Mouse (Mus musculus) ovary, adult 2 months (tissue): ENCODE measurements around the gene Apoa5. TPM values are rescaled to one million over a fixed set of nuclear protein-coding genes. Genes with fewer than 3 reads are reported as not detected.

ENCODE experiments used
- polyA plus RNA-seq: library from polyadenylated mRNA; depleted of rRNA; stranded (reverse); fragments of >200 nt; gene quantifications from 2 replicates; pipeline ENCODE4 v1.2.3, GENCODE M21; 2012; rRNA removed

Gene Apoa5
- polyA plus RNA-seq: 1.0 and 1.4 TPM in 2 replicates

GRCm38 (mm10) chr9:46268343-46268873, at the start of gene Apoa5:
Gene Apoa5, plus strand, starts transcription at chr9:46268633.

GRCm38 (mm10) chr9:46228491-46228890, 39.9 kb upstream of the Apoa5 start, which contains the start of gene Apoa1:
Gene Apoa1, plus strand, starts transcription at chr9:46228580.

GRCm38 (mm10) chr9:46235596-46235648, 33.0 kb upstream of the Apoa5 start, which contains the start of gene Apoc3:
Gene Apoc3, minus strand, starts transcription at chr9:46235636.

GRCm38 (mm10) chr9:46240526-46241153, 27.8 kb upstream of the Apoa5 start, which contains the start of gene Apoa4:
Gene Apoa4, plus strand, starts transcription at chr9:46240696.

GRCm38 (mm10) chr9:46272677-46273454, 4.4 kb downstream of the Apoa5 start, which contains the start of gene Zpr1:
Gene Zpr1, plus strand, starts transcription at chr9:46273064.

GRCm38 (mm10) chr9:46282631-46283436, 14.4 kb downstream of the Apoa5 start, which contains the start of gene Bud13:
Gene Bud13, plus strand, starts transcription at chr9:46283008.

GRCm38 (mm10) chr9:46319886-46320285, 51.5 kb downstream of the Apoa5 start, which contains the start of gene 4931429L15Rik:
Gene 4931429L15Rik, minus strand, starts transcription at chr9:46319986.

Other genes with a start within 250 kb of the Apoa5 start
- 45.3 and 66.3 TPM in 2 replicates for gene Apoa1, start 40.1 kb upstream of the Apoa5 start, polyA plus RNA-seq
- 7.2 and 21.7 TPM in 2 replicates for gene Apoc3, start 33.0 kb upstream of the Apoa5 start, polyA plus RNA-seq
- gene Apoa4, start 27.9 kb upstream of the Apoa5 start, polyA plus RNA-seq: 71.0 and 101 TPM in 2 replicates
- 30.1 and 44.3 TPM in 2 replicates for gene Zpr1, start 4.4 kb downstream of the Apoa5 start, polyA plus RNA-seq
- 11.8 and 14.7 TPM in 2 replicates for gene Bud13, start 14.4 kb downstream of the Apoa5 start, polyA plus RNA-seq
- gene 4931429L15Rik, start 51.4 kb downstream of the Apoa5 start, polyA plus RNA-seq: not detected in 2 replicates